Mouse (Mus musculus) midbrain, embryonic 11.5 days (tissue): Measurements from ENCODE around the gene Sdhc. TPM values are rescaled to one million over a fixed set of nuclear protein-coding genes. Genes with fewer than 3 reads are reported as not detected.
"Not testable (repeated sequence)": the region's sequence is repeated elsewhere in the genome, so short reads cannot be mapped to it uniquely, and the experiment has no call there.

Experiments used
- ATAC-seq: fragments of 200-750 bp; cut with Nextera tagmentation; 2 replicates; pipeline ENCODE4 v1.8.0; 2017; ENCODE audit warnings: moderate TSS enrichment, moderate library complexity; ENCODE audit not compliant: low FRiP score
- DNase-seq: peaks from one replicate; pipeline ENCODE4 v3.0.0; 2015; ENCODE audit warnings: low spot score; ENCODE audit errors: missing footprints
- H3K27ac ChIP-seq: fragments of 300-500 bp; sonication (generic); 2 replicates; pipeline ENCODE4 v1.5.1; 2014; ENCODE audit warnings: low read depth, low read length
- H3K27me3 ChIP-seq: fragments of 300-500 bp; sonication (generic); 2 replicates; pipeline ENCODE4 v1.6.1; 2014; ENCODE audit warnings: mild to moderate bottlenecking, low read length, moderate library complexity, mixed read lengths; ENCODE audit not compliant: control insufficient read depth, insufficient read depth
- H3K36me3 ChIP-seq: fragments of 300-500 bp; sonication (generic); 2 replicates; pipeline ENCODE4 v1.6.1; 2014; ENCODE audit warnings: mild to moderate bottlenecking, low read length, moderate library complexity, mixed read lengths; ENCODE audit not compliant: control insufficient read depth, insufficient read depth
- H3K4me1 ChIP-seq: fragments of 300-500 bp; sonication (generic); 2 replicates; pipeline ENCODE4 v1.6.1; 2014; ENCODE audit warnings: low read length; ENCODE audit not compliant: control insufficient read depth, insufficient read depth
- H3K4me2 ChIP-seq: fragments of 300-500 bp; sonication (generic); 2 replicates; pipeline ENCODE4 v1.6.1; 2014; ENCODE audit warnings: mild to moderate bottlenecking, moderate library complexity
- H3K4me3 ChIP-seq: fragments of 300-500 bp; sonication (generic); 2 replicates; pipeline ENCODE4 v1.5.1; 2014; ENCODE audit warnings: low read depth, low read length
- H3K9ac ChIP-seq: fragments of 300-500 bp; sonication (generic); 2 replicates; pipeline ENCODE4 v1.6.1; 2014; ENCODE audit warnings: low read length
- H3K9me3 ChIP-seq: fragments of 300-500 bp; sonication (generic); 2 replicates; pipeline ENCODE4 v1.6.1; 2016; ENCODE audit warnings: low read length; ENCODE audit not compliant: control insufficient read depth
- WGBS: fragments of 180-500 bp; shearing (Covaris S2); extraction: QIAGEN DNeasy Blood & Tissue Kit; methylation state at CpG from one replicate; pipeline ENCODE4 v1.1.7; 2014; 5-methylcytosine and 5-hydroxymethylcytosine counted together
- polyA plus RNA-seq: library from polyadenylated mRNA; unstranded; fragments of >200 nt; fragmentation: Nextera tagmentation; extraction: Ambion mirVana; gene quantifications from 2 replicates; pipeline ENCODE4 v1.2.1, GENCODE M21; 2014

Gene Sdhc
- polyA plus RNA-seq, 1 experiment from 2014 or later = 314 TPM

DNA sequence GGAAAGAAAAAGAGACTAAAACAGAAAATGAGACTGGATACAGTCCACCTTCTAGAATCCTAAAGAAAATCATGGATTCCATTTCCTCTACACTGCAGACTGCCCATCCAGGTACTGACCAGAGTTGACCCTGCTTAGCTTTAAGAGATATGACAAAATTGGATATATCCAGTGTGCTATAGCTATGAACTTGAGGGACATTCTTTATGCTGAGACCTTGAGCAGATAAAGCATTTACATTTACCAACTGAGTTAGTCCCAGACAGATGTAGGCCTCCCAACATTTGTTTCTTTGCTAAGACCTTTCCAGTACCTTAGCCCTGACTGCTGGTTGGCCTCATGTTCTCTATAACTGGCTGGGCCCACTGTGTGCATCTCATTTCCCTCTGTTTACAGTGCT lies 7.6 kb upstream of the Sdhc start:
- no peak overlapping the region for H3K27ac ChIP-seq
- H3K9me3 ChIP-seq = no peaks in the 10 kb centered on the region
- H3K9ac ChIP-seq = no peak overlapping the region
- ATAC-seq (no peak), DNase-seq (no peak)
- H3K4me1 ChIP-seq = 0 out of 2 replicates have a peak, but pooled peaks cover 3% of the 10 kb centered on the region
- H3K4me3 ChIP-seq = no peak overlapping the region
- H3K27me3 ChIP-seq = peaks cover 12% of the 10 kb centered on the region
- no peaks in the 10 kb centered on the region for H3K36me3 ChIP-seq
- no peak overlapping the region for H3K4me2 ChIP-seq

- Histone ChIP-seq H3K4me2 (no peak overlapping the region), H3K36me3 (no peaks in the 10 kb centered on the region), H3K4me1 (0 out of 2 replicates have a peak, but pooled peaks cover 3% of the 10 kb centered on the region), H3K9ac (no peak overlapping the region), H3K4me3 (no peak overlapping the region), H3K9me3 (no peaks in the 10 kb centered on the region), H3K27ac (no peak overlapping the region), H3K27me3 (peaks cover 12% of the 10 kb centered on the region)
- 66% methylated on average over 3 of the region's 3 CpGs for WGBS
- ATAC-seq (no peak), DNase-seq (no peak)
Observed at GRCm38 (mm10) chr1:171156644-171157043, 6.2 kb upstream of the Sdhc start.

DNA sequence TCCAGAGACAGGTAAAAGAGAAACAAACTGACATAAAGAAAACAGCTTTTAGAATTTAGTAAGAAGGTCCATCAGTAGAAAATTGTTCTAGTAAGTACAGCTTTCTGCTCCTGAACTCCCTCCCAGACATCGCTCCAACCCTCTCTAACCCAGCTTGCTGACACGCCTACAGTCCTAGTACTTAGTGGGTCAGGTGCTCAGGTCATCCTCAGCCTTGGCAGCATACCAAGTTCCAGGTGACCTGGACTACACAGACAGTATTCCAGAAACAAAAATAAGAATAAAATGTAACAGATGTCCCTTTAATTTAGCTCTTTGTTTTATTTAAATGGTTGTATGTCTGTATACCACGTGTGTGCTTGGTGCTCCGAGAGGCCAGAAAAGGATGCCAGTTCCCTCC lies 1.6 kb upstream of the Sdhc start:
- H3K4me1 ChIP-seq = peaks cover 11% of the 10 kb centered on the region
- H3K9me3 ChIP-seq = no peaks in the 10 kb centered on the region
- ATAC-seq = no peak
- no peak overlapping the region for H3K27ac ChIP-seq
- 85% methylated on average over 4 of the region's 4 CpGs for WGBS
- no peak overlapping the region for H3K4me2 ChIP-seq
- no peak overlapping the region for H3K4me3 ChIP-seq
- H3K9ac ChIP-seq = no peak overlapping the region
- DNase-seq = no peak
- H3K27me3 ChIP-seq = no peaks in the 10 kb centered on the region
- no peaks in the 10 kb centered on the region for H3K36me3 ChIP-seq

GRCm38 (mm10) chr1:171150838-171151391 lies 512 bp upstream of the Sdhc start:
- Histone ChIP-seq H3K4me2 (peak overlapping the region; percentile 76), H3K27me3 (no peaks in the 10 kb centered on the region), H3K9me3 (no peaks in the 10 kb centered on the region), H3K9ac (peak overlapping the region; percentile 88), H3K36me3 (no peaks in the 10 kb centered on the region), H3K4me1 (peaks cover 11% of the 10 kb centered on the region), H3K4me3 (peak overlapping the region; percentile 83), H3K27ac (no peak overlapping the region)
- ATAC-seq (peak; percentile 41), DNase-seq (no peak)
- WGBS = 7% methylated on average over 18 of the region's 18 CpGs

DNA sequence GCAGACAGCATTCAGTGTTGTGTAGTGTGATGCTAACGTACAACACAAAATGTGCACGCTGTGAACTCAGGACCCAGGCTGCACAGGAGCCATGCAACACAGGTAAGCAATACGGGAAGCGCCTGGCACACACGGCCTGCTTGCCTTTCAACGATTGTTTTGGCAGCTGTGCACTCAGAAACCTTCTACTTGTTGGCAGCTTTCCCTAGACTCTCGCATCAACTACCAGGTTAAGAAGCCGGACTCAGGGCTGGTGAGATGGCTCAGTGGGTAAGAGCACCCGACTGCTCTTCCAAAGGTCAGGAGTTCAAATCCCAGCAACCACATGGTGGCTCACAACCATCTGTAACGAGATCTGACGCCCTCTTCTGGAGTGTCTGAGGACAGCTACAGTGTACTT lies 7.4 kb downstream of the Sdhc start:
- H3K9ac ChIP-seq, DNase-seq, H3K27ac ChIP-seq, H3K27me3 ChIP-seq, H3K4me1 ChIP-seq, ATAC-seq, H3K4me2 ChIP-seq, H3K36me3 ChIP-seq, H3K4me3 ChIP-seq, H3K9me3 ChIP-seq: not testable (repeated sequence)
- 92% methylated on average over 9 of the region's 11 CpGs for WGBS

- not testable (repeated sequence) for H3K9ac ChIP-seq, H3K9me3 ChIP-seq, H3K27ac ChIP-seq, DNase-seq, H3K4me1 ChIP-seq, H3K4me3 ChIP-seq, ATAC-seq, H3K27me3 ChIP-seq, H3K4me2 ChIP-seq
- WGBS = 88% methylated on average over 8 of the region's 8 CpGs
- H3K36me3 ChIP-seq = peaks cover 23% of the 10 kb centered on the region
Observed at GRCm38 (mm10) chr1:171137486-171138155, 12.8 kb downstream of the Sdhc start.

DNA sequence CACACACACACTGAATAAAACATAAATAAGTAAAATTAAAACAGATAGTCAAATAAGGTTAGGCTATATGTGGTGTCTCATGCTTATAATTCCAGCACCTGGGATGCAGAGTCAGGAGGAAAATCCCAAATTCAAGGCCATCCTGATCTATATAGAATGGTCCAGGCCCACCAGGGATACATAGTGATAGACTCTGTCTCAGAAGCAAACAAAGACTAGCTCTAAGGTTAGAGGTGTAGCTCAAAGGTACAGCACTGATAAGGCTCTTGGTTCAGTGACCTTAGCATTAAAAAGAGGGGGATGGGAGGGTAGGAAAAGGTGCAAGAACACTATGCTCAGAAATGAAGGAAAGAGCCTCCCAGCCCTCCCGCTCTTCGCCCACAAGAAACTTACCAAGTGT lies 14.8 kb downstream of the Sdhc start:
- Histone ChIP-seq H3K27ac (no peak overlapping the region), H3K4me1 (no peaks in the 10 kb centered on the region), H3K4me3 (no peak overlapping the region), H3K27me3 (no peaks in the 10 kb centered on the region), H3K9ac (no peak overlapping the region), H3K4me2 (no peak overlapping the region), H3K36me3 (peaks cover 21% of the 10 kb centered on the region), H3K9me3 (no peaks in the 10 kb centered on the region)
- ATAC-seq (no peak), DNase-seq (no peak)
- 95% methylated on average over 2 of the region's 2 CpGs for WGBS

GRCm38 (mm10) chr1:171130971-171131370 lies 19.4 kb downstream of the Sdhc start:
- Histone ChIP-seq H3K4me3 (no peak overlapping the region), H3K27ac (no peak overlapping the region), H3K27me3 (no peaks in the 10 kb centered on the region), H3K36me3 (peaks cover 25% of the 10 kb centered on the region), H3K9ac (no peak overlapping the region), H3K4me2 (no peak overlapping the region), H3K4me1 (no peaks in the 10 kb centered on the region), H3K9me3 (no peaks in the 10 kb centered on the region)
- DNase-seq = no peak
- no peak for ATAC-seq
- 93% methylated on average over 1 of the region's 1 CpGs for WGBS

DNA sequence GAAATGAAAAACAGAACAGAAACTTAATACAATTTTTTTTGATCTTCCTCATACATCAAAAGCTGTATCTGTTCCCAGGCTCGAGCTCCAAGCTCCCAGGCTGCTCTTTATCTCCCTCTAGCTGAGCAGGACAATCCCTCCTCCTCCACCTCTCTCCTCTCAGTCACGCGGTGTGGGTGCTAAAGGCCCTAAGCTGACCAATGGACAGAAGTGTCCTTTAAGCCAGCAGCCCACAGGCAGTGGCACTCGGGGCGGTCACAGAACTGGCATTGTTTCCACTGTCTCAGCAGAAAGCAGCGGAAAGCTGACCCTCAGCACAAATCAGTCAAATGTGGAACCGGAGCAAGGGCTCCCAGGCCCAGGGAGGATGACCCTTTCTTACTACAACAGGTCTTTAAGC lies 21.2 kb downstream of the Sdhc start:
- no peak for DNase-seq
- H3K27ac ChIP-seq = no peak overlapping the region
- no peaks in the 10 kb centered on the region for H3K4me1 ChIP-seq
- H3K27me3 ChIP-seq = no peaks in the 10 kb centered on the region
- WGBS = 60% methylated on average over 7 of the region's 7 CpGs
- H3K4me2 ChIP-seq = no peak overlapping the region
- no peaks in the 10 kb centered on the region for H3K9me3 ChIP-seq
- H3K36me3 ChIP-seq = peaks cover 15% of the 10 kb centered on the region
- no peak overlapping the region for H3K4me3 ChIP-seq
- ATAC-seq = no peak
- H3K9ac ChIP-seq = no peak overlapping the region
